Mouse (Mus musculus) myocyte (in vitro differentiated cells): ENCODE measurements around the gene Osm.

Experiments
- E2F4 ChIP-seq: IDR thresholded peaks from one replicate; pipeline ENCODE4 v1.6.1; 2011; ENCODE audit warnings: mild to moderate bottlenecking, control low read depth, moderate library complexity; ENCODE audit not compliant: insufficient read depth
- MAX ChIP-seq: IDR thresholded peaks from one replicate; pipeline ENCODE4 v1.6.1; 2011; ENCODE audit warnings: low read depth, mild to moderate bottlenecking, control low read depth
- MYOD1 ChIP-seq, 3 experiments: IDR thresholded peaks; one replicate each; pipeline ENCODE4 v1.6.1; 2011; ENCODE audit warnings: control low read depth in 2 of 3, low read depth in 2 of 3, mild to moderate bottlenecking in 2 of 3, moderate library complexity in 1 of 3; ENCODE audit not compliant: insufficient read length in 2 of 3, control insufficient read depth in 1 of 3
- MYOG ChIP-seq, 3 experiments: IDR thresholded peaks; one replicate each; pipeline ENCODE4 v1.6.1; 2011; ENCODE audit warnings: control low read depth in 2 of 3, low read depth in 2 of 3, mild to moderate bottlenecking in 2 of 3; ENCODE audit not compliant: insufficient read length in 2 of 3, control insufficient read depth in 1 of 3, insufficient read depth in 1 of 3
- POLR2A ChIP-seq: IDR thresholded peaks from one replicate; pipeline ENCODE4 v1.6.1; 2011; ENCODE audit warnings: low read depth, mild to moderate bottlenecking, control low read depth, moderate library complexity; ENCODE audit not compliant: insufficient read length
- POLR2AphosphoS2 ChIP-seq: IDR thresholded peaks from one replicate; pipeline ENCODE4 v1.6.1; 2011; ENCODE audit warnings: low read depth, control low read depth; ENCODE audit not compliant: insufficient read length
- SRF ChIP-seq: IDR thresholded peaks from one replicate; pipeline ENCODE4 v1.6.1; 2011; ENCODE audit warnings: low read depth; ENCODE audit not compliant: control insufficient read depth, insufficient read length
- TCF12 ChIP-seq: IDR thresholded peaks from one replicate; pipeline ENCODE4 v1.6.1; 2011; ENCODE audit warnings: mild to moderate bottlenecking, control low read depth; ENCODE audit not compliant: poor library complexity, insufficient read depth, severe bottlenecking
- USF1 ChIP-seq: IDR thresholded peaks from one replicate; pipeline ENCODE4 v1.6.1; 2011; ENCODE audit warnings: low read depth, mild to moderate bottlenecking, control low read depth, moderate library complexity

GRCm38 (mm10) chr11:4261188-4261494, 24.9 kb downstream of the Osm start:
- TF ChIP-seq POLR2A (no peak), MYOD1 (IDR thresholded peaks at IDR 0.05; ENCODE audit: control insufficient read depth in 1 of 3, insufficient read length in 2 of 3, low read depth in 2 of 3) (no peak), POLR2AphosphoS2 (no peak), USF1 (no peak), TCF12 (no peak), MYOG (IDR thresholded peaks at IDR 0.05; ENCODE audit: control insufficient read depth in 1 of 3, insufficient read depth in 1 of 3, insufficient read length in 2 of 3, low read depth in 2 of 3) (no peak), MAX (no peak), SRF (no peak), E2F4 (no peak)
